Mouse (Mus musculus): ENCODE measurements around the gene Foxi3.

Foxi3 gene

DNA sequence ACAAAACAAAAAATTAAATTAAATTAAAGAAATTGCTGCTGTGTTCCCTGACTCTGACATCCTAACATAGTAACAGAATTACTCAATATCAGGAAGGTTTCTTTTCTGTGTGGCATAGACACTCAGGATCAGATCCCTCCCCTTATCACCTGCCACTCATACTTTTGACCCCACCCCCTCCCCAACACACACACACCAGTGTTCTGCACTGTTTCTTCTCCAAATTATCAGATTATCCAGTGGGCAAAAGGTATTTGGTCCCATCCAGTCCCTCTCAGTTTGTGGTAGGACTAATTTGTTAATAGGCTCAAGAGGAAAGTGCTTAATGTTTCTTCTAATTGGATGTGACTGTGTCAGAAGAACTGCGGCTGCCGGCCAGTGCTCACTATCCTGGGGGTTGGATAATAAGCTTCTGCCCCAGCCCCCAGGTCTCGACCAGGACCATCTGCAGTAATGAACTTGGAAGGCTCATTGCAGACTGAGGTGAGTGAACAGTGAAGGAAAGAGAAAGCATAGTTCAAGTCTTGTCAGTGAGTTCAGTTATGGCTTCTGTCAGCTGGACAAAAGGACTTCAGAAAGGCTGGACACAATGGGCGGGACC lies 39.9 kb downstream of the Foxi3 start:
- in situ Hi-C loops (cut with MseI, MboI) = no loop called here

DNA sequence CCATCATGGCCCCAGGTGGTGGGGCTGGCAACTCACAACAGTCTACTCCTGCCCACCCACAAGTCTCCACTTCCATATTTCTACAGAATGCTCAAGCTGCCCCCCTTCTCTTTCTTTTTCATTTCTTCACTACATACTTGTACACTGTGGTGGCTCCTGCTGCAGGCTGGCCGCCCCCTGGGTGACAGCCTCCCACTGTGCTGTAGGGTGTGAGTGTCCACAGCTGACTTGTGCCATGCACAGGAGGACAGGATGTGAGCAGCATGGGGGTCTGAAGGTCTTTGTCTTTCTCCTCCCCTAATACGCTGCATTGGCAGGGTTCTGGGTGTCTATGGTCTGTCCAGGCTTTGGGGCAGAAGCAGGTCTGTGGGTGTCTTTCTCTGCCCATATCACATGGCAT lies 46.3 kb downstream of the Foxi3 start:
- in situ Hi-C loops (cut with MseI, MboI) = no loop called here

DNA sequence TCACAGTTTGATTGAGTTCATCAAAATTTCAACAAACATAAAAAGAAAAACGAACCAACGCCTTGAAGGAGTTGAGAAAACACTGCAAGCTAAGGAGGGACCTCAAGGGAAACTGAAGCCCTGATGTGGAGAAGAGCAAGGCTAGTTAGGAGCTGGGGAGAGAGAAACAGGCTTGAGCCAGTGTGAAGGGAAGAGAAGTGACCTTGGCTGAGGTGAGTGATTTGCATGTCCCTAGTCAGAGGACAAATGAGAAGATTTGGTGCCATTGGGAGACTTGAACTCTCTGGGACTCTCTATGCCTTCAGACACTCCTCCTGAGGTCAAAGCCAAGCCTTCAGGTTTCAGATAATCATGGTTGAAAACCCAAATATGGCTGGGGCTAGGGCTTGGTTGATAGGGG lies 47.8 kb downstream of the Foxi3 start:
- in situ Hi-C loops (cut with MseI, MboI) = no loop called here
